Mouse (Mus musculus) right cerebral cortex, postnatal 10 days (tissue): ENCODE data around the gene Chrm3.
A peak's percentile ranks its signal among the peaks of the same experiment; 100 is the strongest.

Experiments
- DNase-seq, 2 experiments: peaks; one replicate each; pipeline ENCODE4 v3.0.0; 2021; ENCODE audit warnings: low spot score in 2 of 2

Gene Chrm3

DNA sequence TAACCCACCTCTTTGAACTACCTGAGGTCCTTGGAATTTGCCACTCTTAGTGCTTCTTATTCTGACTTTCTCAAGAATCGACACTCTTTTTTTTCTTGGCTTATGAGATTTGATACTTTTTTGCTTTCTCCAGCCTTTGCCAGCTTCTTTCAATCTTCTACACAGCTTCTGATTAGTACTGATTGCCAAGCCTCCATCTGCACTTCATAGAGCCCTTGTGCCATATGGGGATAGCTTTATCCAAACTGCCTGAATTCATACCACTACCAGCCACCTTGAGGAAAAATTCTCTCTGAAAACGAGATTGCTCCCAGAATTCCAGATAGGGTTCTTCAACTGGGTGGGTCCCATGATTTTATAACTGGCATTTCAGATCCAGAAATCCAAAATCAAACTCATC is 368.0 kb downstream of the Chrm3 start:
- DNase-seq = no peak

DNA sequence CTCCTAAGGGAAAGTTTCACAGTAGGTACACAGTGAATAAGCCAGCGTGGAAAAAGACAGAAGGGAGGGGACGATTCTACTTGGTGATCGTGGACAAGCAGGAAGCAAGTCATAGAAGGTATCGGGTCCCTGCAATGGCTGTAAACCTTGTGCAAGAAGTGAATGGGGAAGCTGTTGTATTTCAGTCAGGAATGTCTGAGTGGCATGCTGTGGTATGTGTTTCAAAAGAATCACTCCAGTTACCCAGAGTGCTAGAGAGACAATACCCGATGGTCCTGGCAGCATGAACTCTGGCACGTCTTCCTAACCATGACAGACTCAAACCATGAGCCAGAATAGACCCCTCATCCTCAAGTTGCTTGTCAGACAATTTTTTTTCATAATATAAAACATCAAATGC is 375.0 kb downstream of the Chrm3 start:
- DNase-seq = no peak

DNA sequence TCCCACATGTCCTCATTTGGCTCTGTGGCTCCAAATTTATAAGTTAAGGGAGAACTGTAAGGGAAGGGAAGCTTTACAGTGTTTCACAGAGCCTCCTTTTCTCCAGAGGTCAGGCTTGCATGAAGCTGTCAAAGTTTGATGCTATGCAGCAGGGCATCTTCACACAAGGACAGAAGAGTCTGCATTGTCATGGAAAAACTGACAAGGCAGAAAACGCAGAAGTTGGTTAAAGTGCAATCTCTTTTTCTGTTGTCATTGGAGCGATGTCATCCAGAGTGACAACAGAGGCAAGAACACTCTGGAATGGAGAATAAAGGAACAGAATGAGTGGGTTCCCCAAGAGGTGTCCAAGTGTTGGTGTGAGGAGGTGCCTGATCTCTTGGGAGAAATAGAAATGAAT is 377.4 kb downstream of the Chrm3 start:
- no peak for DNase-seq

DNA sequence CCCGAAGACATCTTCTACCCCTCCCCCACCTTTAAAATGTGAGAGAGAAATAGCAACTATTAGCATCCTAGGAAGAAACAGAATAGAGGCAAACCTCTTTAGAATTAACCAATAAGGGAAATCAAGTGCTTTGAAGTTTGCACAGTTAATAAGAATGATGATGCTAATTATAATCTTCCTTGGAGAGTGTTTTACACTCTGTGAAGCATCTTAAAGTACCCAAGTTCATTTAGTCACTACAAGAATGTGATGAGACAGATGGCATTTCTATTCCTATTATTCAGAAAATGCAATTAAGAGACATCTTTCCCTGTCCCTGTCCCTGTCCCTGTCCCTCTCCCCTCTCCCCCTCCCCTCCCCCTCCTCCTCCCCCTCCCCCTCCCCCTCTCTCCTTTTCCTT is 382.9 kb downstream of the Chrm3 start:
- no peak for DNase-seq

DNA sequence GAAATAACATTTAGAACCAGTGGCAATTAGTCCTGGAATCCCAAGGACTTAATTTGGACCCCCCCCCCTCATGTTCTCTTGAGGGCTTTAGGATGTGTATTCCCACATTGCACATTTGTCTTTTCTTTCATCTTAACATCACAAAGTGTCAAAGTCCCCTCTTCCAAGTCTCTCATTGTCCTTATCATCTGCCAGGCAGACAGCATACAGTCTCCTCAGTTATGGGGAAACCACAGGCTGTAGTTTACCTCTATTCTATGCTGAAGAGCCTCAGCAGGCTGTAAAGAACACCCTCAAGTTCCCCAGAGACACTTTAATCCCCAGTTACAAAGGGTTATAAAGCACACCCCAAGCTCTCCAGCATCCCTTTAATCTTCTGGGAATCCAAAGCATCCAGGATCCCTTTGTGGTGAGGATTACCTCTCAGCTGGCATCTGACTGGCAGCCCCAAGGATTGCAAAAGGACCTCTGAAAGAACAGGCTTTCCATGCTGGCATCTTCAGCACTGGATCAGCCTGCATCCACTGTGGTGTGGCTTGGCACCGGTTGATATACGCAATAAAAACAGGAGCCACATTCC is 386.8 kb downstream of the Chrm3 start:
- no peak for DNase-seq

DNA sequence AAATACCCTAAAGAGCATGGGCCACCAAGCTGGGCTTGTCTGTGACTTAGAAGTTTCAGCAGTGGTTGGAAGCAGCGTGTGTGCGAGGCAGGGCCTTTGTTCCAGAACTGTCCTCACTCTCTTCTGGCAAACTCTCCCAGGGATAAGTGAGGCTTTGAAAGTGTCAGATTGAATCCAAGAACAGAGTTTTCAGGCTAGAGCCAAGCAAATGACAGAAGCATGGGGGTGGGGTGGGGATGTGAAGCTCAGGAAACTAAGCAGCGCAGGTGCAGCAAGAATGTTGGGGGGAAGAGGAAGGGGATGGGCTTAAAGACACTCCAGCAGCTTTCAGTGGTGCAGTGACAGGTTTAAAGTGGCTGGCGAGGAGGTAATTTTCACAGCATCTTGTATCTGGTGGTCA is 388.8 kb downstream of the Chrm3 start:
- DNase-seq = no peak

DNA sequence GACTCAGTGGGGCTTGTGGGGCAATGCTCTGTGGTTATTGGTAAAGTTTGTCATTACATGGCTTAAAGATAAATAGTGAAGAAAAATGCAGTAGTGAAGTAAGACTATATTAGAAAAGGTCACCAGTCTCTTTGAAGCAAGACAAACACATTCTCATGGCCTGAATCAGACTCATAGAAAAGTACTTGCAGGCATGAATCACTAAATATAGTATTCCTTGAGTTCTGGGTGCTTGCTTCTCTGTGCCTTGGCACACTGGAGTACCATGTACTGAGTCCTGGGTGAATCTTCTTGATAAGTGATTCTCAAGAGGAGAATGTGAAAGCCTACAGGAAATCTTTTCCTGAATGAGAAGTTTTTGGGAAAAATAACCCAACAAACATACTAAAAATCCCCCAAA is 408.0 kb downstream of the Chrm3 start:
- DNase-seq = no peak

DNA sequence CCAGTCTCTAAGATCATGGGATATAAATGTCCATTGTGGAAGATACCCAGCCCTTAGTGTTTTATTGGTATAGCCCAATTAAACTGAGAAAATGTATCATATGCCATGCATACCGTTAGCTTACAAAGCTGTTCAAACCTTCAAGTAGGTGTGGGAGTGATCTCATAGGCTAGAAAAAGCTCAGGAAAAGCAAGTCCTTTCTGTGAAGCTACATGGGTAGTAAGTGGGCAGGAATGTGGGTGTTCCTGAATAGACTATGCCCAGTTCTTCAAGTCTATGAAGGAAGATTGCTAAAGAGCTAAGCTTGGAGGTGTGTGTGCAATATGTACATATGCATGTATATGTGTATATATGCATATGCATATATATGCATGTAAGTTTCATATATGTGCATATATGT is 409.3 kb downstream of the Chrm3 start:
- no peak for DNase-seq

DNA sequence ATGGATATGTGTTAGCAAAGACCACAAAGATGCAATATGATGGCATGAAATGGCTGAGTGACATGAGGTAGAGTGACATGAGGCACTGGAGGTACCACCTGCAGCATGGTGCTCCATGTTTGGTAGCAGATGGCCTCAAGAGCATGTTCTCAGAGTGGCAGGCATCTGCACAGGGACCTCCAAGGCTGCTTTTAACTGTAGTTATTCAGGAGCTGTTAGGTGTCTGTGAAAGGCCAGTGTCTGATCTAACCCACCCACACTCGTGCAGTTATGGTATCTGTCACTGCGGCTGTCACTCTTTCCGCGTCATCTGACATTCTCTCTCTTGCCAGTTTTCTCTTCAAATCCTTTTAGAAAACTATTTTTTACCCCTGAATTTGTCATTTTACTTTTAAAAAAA is 411.6 kb downstream of the Chrm3 start:
- DNase-seq = peak; percentile 27 to 57

DNA sequence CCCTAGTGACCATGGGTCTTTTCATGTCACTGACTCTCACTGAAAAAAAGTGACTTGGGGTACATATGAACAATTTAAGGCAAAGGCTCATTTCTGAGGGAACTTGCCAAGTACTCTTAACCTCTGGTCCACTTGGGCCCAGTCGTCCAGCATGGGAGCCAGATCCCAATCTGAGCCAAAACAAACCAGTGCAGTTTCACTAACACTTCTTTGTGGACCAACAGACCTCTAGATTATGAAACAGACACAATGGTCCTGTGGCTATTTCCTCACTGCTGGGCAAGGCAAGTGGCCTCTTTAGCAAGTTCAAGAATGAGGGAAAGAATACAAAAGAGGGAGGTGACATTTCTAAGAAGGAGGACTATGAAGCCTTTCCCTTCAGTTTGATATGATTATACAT is 420.5 kb downstream of the Chrm3 start:
- no peak for DNase-seq

DNA sequence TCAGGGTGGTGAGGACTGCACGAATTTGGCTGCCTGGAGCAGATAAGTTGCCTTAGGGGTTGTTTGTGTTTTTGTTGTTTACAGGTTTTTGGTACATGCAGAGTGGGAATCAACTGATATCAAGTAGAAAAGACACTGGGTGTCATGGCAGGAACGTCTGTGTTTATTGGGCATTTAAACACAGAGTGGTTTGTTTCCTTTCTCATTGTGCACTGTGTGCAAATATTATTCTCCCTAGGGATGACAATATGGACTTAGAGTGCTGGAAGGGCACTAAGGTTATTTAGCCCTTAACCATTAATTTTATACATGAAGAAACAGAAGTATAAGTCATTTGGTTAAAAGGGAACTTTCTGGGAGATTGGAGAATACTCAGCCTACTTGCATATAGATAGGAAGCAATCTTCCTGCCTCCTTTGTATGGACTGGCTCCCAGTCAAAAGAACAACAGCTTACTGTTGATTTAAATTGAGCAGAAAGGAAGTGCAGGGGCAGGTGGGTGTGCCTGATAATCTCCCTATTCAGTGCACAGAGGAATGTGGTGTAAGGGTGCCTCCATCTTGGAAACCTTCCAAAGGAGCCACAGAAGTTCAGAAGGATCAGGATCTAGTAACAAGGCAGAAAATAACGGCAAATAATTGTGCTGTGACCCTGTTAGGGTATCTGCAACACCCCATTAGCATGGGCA is 421.7 kb downstream of the Chrm3 start:
- DNase-seq = no peak

DNA sequence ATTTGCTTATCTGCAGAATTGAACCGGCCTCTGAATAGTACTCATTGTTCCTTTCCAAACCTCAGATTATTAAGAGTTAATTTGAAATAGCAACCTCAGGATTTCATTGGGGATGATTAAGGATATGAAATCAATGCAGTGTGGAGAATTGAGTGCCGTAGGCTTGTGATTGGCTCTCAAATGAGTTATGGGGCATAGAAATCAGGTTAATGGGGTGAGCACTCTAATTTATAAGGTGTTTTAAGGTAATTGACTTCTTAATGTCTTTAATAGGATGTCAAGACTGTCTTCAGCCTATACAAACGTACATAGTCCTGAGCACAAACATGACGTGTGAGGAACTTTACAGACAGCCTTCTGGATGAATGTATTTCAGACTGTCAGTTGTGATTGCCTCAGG is 427.9 kb downstream of the Chrm3 start:
- DNase-seq = no peak

DNA sequence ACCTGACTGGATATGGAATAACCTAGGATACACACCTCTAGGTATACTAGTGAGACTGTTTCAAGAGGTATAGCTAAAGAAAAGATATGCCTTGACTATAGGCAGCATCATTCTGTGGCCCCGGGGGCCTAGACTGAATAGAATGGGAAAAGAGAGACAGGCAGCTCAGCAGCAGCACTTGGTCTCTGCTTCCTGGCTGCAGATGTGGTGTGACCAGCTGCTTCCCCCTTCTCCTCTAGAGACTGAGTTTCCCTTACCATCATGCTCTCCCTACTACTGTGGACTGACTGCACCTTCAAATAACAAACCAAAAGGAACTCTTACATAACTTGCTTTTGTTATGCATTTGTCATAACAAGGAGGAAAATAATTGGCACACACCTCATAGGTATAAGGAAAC is 430.0 kb downstream of the Chrm3 start:
- no peak for DNase-seq

DNA sequence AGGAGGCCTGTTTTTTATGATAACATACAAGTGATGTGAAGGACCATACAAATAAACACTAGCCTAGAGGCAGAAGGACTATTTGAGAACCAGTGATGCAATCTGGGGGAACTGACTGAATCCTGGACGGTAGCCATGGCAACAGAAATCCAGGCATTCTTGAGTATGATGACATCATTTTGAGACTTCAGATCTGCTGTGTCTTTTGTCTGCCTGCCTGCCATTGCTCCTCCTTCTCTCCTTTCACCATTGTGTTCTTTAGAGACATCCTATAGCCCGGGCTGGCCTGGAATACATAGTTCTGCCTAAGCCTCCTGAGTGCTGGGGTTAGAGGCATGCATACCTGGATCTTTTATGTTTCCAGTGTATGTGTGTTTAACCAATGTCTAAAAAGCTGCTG is 430.7 kb downstream of the Chrm3 start:
- peak; percentile 65 to 74 for DNase-seq

DNA sequence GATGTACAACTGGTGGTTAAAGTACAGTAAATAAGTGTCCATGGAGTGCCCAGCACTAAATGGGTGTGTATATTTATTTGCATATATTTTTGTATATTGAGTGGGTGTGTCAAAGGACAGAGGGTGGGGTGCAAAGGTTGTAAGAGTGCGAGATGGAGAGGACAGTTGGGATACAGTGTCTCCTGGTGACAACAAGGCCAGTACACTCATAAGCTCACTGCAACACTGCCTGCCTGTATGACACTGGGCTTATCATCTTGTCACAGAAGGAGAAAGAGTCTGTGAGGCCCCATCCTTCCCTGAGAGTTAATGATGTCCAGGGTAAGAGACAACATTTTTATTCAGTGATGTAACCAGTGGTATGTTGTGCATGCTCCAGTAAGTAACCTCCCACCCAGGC is 439.5 kb downstream of the Chrm3 start:
- DNase-seq = no peak

DNA sequence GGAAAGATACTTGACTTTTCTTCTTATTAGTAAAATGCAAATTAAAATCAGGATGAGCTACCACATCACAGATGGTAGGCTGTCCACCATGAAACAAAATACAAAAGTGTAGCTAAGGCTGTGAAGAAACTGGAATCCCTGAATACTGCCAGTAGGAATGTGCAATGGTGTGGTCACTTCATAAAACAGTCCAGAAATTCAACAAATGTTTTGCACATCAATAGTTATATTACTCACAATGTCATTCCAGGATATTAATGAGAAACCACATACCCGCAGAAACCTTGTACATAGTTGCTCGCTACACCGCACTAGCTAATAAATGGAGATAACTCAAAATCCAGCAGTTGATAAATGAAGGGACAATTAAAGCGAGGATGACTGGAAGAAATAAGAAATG is 447.9 kb downstream of the Chrm3 start:
- no peak for DNase-seq

DNA sequence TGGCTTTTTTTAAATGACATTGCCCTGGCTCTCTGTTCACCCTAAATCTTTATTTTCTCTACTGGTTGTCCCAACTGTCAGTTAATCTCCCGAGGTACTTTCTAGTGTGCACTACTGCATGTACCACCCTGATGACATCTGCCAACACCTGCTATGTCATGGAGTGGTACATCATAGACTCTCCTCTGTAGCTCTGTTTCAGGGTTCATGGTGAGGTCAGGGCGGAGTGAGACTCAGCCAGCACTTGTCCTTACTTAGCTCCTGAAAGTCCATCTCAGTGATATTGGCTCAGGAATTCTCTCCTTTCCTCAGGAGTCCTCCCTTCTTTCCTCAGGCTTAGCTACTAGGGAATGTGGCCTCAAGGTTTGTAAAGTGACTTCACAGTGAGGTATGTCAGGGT is 451.9 kb downstream of the Chrm3 start:
- no peak for DNase-seq

DNA sequence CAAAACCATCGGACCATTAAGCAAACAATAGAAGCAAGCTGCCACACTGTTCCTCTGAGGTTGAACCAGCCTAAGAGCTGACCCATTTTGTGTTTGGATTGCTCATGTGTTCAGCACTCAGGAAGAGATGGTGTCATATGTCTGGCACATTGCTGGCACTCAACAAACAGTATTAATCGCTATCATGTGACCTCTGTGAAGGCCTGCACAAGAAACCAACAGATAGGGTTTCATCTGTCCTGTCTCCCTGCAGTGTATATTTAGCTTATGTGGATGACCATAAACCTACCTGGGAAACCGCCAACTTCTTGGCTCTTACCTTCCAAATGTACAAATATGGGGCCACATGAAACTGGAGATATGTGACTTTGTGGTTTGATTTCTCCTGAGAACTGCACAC is 453.4 kb downstream of the Chrm3 start:
- DNase-seq = no peak

DNA sequence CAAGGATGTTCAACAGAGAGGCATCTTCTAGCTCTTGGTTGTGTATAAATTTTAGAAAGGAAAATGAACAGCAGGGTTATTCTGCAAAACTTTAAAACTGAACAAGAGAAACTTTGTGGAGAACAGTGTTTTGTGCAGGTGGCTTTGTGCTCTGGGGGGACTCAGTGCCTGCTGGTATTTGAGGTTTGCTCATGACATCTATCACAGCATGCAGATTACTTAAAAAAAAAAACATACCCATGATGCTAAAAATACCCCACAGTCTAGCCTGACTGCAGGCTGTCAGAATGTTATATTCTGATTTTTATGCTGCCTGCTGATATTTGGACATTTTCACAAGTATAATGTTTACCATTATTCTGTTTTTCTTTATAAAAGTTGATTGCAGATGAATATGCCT is 456.2 kb downstream of the Chrm3 start:
- DNase-seq = no peak

DNA sequence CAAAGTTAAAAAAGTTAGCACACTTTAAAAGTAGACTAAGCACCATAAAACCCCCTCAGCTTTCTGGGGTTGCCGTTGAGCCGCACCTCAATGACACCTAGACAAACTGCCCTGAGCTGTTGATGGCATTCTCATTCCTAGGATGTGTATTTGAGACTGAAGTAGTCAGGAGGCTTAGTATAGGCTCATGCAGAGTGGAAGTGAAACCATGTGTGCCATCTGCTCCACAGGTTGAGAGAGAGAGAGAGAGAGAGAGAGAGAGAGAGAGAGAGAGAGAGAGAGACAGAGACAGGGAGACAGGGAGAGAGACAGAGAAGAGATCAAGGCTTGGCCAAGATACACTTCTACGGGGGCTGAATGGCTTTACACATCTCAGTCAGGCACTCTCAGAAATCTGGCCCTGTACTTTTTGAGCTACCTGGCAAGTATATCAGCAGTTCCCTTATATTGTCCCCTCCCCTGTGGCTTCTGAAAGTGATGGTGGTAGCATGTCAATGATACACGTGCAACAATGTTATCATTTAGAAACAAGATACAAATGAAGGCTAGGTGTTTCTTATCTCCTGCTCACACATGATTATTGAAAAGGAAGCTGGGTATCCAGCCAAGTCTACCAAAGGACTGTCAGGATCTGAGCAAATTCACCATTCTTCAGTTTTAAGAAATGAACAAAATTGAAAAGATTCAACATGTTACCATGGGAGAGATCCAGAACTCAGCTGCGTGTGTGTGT is 459.8 kb downstream of the Chrm3 start:
- no peak for DNase-seq

DNA sequence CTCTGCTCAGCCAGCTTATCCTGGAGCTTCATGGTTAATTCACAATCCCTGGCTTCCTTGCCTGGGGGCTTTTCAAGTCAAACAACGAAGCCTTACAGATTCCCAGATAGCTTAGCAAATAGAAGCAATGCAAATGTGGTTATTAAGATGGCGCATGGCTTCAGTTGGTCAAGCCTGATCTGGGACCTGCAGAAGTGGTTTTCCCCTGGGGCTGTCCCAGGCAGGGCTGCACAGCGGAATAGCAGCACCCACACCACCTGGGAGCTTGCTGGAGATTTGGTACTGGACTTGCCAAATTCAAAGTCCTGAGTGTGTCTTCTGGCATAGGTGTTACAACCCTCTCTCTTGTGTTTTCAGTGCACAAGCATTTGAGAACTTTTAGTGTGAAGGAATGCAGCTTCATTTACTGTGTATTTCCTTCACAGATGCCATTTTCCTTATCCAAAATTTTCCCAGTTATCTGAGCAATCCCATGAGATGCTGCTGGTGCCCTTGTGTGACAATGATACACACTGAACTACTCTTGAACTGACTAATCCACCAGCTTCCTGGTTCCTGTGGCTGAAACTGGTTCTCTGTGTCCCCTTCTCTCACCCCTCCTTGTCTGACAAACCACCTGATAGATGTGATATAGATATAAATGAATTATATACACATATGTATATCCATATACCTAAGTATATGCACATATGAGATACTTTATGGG is 461.8 kb downstream of the Chrm3 start:
- no peak for DNase-seq

DNA sequence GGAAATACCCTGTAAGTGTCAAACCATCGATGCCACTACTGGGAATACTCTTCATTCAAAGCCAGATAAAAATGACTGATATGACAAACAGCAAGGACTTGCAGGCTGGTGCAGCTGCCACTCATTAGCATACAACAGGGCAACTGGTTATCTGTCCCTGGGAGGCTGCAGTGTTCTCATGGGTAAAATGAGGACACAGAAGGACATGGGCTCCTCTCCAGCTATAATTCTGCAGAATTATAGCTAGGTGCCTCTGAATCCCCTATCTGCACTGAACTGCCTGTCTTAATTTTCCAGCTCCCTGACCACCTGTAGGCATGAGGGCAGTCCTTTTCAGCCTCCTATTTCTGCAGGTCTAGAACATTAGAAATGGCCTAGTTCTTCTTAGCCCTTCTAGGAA is 463.4 kb downstream of the Chrm3 start:
- no peak for DNase-seq
